Mouse (Mus musculus) heart, embryonic 11.5 days (tissue): ENCODE measurements at regions not wholly inside any gene's neighbourhood (a gene's known extent, or its start where the extent isn't known, plus 50 kb on each side); places are given as distances from the start of the nearest gene placed in this dataset.

Source experiments
- ATAC-seq: fragments of 200-750 bp; cut with Nextera tagmentation; replicated peaks from 2 replicates; pipeline ENCODE4 v1.8.0; 2017; ENCODE audit warnings: moderate library complexity; ENCODE audit not compliant: insufficient number of reproducible peaks, low FRiP score, low TSS enrichment
- H3K27ac ChIP-seq: fragments of 300-500 bp; sonication (generic); 2 replicates; pipeline ENCODE4 v1.5.1; 2014; ENCODE audit warnings: mild to moderate bottlenecking, low read depth, low read length
- H3K27me3 ChIP-seq: fragments of 300-500 bp; sonication (generic); 2 replicates; pipeline ENCODE4 v1.6.1; 2014; ENCODE audit warnings: mild to moderate bottlenecking, low read length, mixed read lengths; ENCODE audit not compliant: control insufficient read depth, insufficient read depth
- H3K36me3 ChIP-seq: fragments of 300-500 bp; sonication (generic); 2 replicates; pipeline ENCODE4 v1.6.1; 2014; ENCODE audit warnings: mild to moderate bottlenecking, low read length, moderate library complexity, mixed read lengths; ENCODE audit not compliant: control insufficient read depth, insufficient read depth
- H3K4me1 ChIP-seq: fragments of 300-500 bp; sonication (generic); 2 replicates; pipeline ENCODE4 v1.6.1; 2014; ENCODE audit warnings: low read length; ENCODE audit not compliant: control insufficient read depth, insufficient read depth
- H3K4me2 ChIP-seq: fragments of 300-500 bp; sonication (generic); 2 replicates; pipeline ENCODE4 v1.6.1; 2014; ENCODE audit warnings: mild to moderate bottlenecking, moderate library complexity
- H3K4me3 ChIP-seq: fragments of 300-500 bp; sonication (generic); 2 replicates; pipeline ENCODE4 v1.5.1; 2014; ENCODE audit warnings: low read depth, low read length
- H3K9ac ChIP-seq: fragments of 300-500 bp; sonication (generic); 2 replicates; pipeline ENCODE4 v1.6.1; 2014; ENCODE audit warnings: mild to moderate bottlenecking, low read depth, low read length, moderate library complexity
- H3K9me3 ChIP-seq: fragments of 300-500 bp; sonication (generic); replicated peaks from 2 replicates; pipeline ENCODE4 v1.6.1; 2016; ENCODE audit warnings: low read length; ENCODE audit not compliant: control insufficient read depth
- WGBS: fragments of 180-500 bp; shearing (Covaris S2); extraction: QIAGEN DNeasy Blood & Tissue Kit; methylation state at CpG from one replicate; pipeline ENCODE4 v1.1.7; 2014; ENCODE audit not compliant: insufficient replicate concordance; 5-methylcytosine and 5-hydroxymethylcytosine counted together

DNA sequence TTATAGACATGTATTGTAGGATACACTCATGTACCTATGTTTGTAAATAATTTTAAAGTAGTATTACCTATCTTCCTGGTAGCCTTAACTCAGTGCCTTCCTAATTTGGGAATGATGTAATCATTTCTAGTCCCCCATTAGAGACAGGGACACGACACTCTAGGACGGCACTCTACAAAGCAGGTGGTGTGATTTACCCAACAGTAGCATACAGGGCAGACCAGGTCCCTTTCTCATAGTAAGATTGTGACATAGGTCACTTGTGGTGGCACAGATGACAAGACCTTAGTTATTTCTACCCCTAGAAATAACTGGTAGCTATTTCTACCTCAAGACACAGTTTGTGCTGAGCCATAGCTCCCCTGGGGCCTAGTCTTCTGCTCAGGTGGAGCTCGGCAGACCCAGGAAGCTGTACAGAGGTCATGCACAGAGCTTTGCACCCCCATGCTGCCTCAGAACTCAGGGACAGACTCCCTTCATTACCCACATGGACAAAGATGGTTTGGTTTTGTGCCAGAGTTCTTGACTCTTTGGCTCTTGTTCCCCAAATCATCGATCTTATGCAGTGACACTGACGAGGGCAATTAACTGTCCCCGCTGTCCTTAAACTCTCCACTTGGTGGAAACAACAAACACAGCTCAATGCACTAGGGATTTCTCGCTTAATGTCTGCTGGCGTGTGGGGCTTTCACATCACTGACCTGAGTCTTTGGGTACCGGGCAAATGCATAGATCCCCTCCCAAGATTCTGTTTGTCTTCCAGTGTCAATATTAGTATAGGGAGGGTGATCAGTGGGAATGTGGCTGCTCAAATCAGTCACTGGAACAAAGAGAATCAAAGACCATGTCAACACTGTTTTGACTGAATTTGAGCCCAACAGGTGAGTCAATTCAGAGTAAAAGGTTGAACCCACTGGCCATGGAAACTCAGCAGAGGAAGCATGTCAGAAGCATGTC, 108.5 kb upstream of the Cox10 start:
- Histone ChIP-seq H3K4me1 (no peaks in the 10 kb centered on the region), H3K36me3 (no peaks in the 10 kb centered on the region), H3K27ac (no peak overlapping the region), H3K9ac (no peak overlapping the region), H3K9me3 (no peaks in the 10 kb centered on the region), H3K27me3 (0 out of 2 replicates have a peak, but pooled peaks cover under 1% of the 10 kb centered on the region), H3K4me2 (no peak overlapping the region), H3K4me3 (no peak overlapping the region)
- ATAC-seq: no peak
- WGBS: 67% methylated on average over 9 of the region's 9 CpGs

DNA sequence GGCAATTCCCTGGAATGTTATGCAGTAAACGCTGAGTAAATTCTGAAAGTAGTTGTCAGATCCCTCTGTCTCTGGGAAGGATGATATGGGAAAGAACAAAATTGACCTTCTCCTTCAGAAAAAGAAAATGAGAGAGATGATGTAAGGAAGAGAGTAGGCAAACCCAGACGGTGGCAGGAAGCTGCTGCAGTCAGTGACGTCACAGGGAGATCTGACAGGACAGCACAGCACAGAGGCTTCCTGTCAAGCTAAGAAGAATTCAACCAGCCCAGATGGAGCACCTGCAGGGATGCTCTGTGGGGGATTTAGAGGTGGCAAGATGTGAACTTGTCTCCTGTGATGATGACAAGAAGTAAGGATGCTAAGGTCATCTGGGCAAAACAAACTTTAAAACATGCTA, 107.7 kb upstream of the Cox10 start:
- no peaks in the 10 kb centered on the region for H3K4me1 ChIP-seq
- no peaks in the 10 kb centered on the region for H3K9me3 ChIP-seq
- no peak for ATAC-seq
- H3K9ac ChIP-seq: no peak overlapping the region
- H3K36me3 ChIP-seq: no peaks in the 10 kb centered on the region
- H3K27ac ChIP-seq: no peak overlapping the region
- H3K27me3 ChIP-seq: no peaks in the 10 kb centered on the region
- H3K4me2 ChIP-seq: no peak overlapping the region
- 49% methylated on average over 3 of the region's 3 CpGs for WGBS
- H3K4me3 ChIP-seq: no peak overlapping the region

DNA sequence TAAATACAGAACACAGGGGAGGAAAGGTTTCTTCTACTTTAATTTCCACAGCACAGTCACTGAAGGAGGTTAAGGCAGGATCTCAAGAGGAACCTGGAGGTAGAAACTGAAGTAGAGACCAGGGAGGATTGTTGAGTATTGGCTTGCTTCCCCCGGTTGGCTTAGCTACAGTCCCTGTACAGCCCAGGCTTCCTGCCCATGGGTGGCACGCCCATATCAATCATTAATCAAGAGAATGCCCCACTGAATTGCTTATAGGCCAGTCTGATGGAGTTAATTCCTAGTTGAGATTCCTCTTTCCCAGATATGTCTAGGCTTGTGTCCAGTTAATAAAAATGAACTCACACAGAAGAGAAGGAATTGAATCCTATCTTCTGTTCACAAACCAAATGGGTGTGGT, 107.3 kb upstream of the Cox10 start:
- ATAC-seq: no peak

DNA sequence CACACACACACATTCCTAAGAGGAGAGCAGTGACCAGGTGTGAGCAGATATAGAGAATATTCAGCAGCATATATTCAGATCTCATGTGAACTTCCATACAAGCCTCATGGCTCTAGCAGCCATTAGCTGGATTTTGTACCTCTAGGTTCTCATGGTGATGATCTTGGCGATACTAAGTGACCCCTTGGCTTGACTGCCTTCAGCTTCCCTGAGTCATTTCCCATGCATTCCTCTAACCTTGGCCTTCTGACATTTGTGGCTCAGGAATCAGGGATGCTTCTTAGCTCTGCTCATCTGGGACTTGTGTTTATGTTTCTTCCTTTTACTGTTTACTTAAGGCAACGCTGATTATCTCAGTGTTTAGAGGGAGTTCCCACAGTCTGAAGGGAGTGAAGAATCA, 100.8 kb upstream of the Cox10 start:
- H3K4me3 ChIP-seq: no peak overlapping the region
- H3K9me3 ChIP-seq: no peaks in the 10 kb centered on the region
- WGBS: 19% methylated on average over 2 of the region's 2 CpGs
- H3K27ac ChIP-seq: no peak overlapping the region
- H3K9ac ChIP-seq: no peak overlapping the region
- H3K36me3 ChIP-seq: no peaks in the 10 kb centered on the region
- no peak overlapping the region for H3K4me2 ChIP-seq
- H3K4me1 ChIP-seq: no peaks in the 10 kb centered on the region
- H3K27me3 ChIP-seq: no peaks in the 10 kb centered on the region; the same call in 1 of the 2 replicates
- no peak for ATAC-seq

More for the DNA sequence above, 107.3 kb upstream of the Cox10 start:
- H3K9ac ChIP-seq: no peak overlapping the region
- no peaks in the 10 kb centered on the region for H3K9me3 ChIP-seq
- H3K4me3 ChIP-seq: no peak overlapping the region
- H3K27ac ChIP-seq: no peak overlapping the region
- H3K36me3 ChIP-seq: no peaks in the 10 kb centered on the region
- 72% methylated on average over 2 of the region's 2 CpGs for WGBS
- H3K4me2 ChIP-seq: no peak overlapping the region
- no peaks in the 10 kb centered on the region for H3K4me1 ChIP-seq
- no peaks in the 10 kb centered on the region for H3K27me3 ChIP-seq

DNA sequence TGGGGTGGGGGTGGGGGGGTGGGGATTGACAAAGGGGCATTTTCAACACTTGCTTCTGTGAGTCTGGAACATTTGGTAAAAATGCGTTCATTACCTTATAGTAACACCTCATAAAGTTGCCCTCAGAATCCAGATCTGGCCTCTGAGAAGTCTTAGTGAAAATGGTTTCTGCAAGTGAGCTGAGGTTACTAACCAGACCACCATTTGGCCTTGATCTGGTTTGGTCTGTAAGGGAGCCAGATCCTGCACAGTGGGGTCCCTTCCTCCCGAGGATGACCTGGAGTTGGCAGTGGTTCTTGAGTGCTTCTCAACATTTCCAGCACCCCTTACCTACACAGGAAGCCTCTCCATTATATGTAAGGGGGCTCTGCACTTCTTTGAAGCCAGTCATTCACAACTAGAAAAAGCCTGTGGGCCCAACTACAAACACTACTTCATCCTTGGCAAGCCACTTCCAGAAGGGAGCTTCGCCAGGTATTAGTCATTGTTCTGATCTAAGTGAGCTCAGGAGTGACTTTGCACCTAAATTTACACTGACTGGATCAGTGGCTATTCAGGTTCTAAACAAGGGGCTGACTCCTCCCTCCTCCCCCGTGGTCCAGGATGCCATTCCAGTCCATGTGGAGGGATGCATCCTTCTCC, 94.3 kb upstream of the Cox10 start:
- Histone ChIP-seq H3K4me2 (no peak overlapping the region), H3K27ac (no peak overlapping the region), H3K4me1 (no peaks in the 10 kb centered on the region), H3K36me3 (no peaks in the 10 kb centered on the region), H3K4me3 (no peak overlapping the region), H3K9ac (no peak overlapping the region), H3K27me3 (peaks cover 7% of the 10 kb centered on the region; the same call in 1 of the 2 replicates), H3K9me3 (no peaks in the 10 kb centered on the region)
- WGBS: 56% methylated on average over 4 of the region's 4 CpGs
- ATAC-seq: no peak

DNA sequence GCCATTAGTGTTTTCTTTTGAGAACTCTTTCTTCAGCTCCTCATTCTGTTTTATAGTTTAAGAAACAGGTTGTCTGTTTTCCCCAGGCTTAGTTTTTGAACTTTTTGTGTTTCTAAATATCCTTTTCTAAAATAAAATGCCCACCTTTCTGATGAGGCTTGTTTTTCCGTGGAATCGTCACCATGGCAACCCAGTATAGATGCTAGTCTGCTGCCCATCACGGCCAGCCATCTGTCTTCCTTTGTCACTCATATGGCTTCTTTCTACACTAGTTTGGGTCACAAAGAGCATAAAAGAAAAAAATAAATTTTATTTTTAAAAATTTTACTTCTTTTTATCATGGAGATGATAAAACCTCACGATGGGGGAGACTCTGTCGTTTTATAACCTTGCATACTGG, 93.7 kb upstream of the Cox10 start:
- no peak overlapping the region for H3K4me2 ChIP-seq
- H3K27ac ChIP-seq: no peak overlapping the region
- H3K9ac ChIP-seq: no peak overlapping the region
- ATAC-seq: no peak
- whole genome bisulfite sequencing: 71% methylated on average over 5 of the region's 5 CpGs
- H3K27me3 ChIP-seq: peaks cover 7% of the 10 kb centered on the region; the same call in 1 of the 2 replicates
- H3K4me1 ChIP-seq: no peaks in the 10 kb centered on the region
- no peaks in the 10 kb centered on the region for H3K9me3 ChIP-seq
- no peak overlapping the region for H3K4me3 ChIP-seq
- no peaks in the 10 kb centered on the region for H3K36me3 ChIP-seq

DNA sequence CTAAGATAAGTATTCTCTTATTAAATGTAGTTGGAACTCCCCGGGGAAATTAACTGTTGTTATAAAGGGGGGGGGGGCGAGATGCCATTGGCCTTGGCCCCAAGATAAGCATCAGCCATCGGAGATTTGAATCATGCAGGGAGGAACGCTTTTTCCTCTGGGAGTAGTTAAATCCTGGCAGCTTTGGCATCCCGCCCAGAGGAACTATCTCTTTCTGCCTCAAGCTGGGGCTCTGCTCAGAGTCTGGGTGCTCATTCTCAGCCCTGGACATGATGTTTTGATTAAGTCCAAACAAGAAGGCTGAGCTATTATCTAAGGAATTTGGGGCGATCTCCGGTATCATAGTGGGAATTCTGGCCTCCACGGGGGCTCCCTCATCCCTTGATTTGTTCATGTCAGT, 89.4 kb upstream of the Cox10 start:
- Histone ChIP-seq H3K9ac (no peak overlapping the region), H3K9me3 (no peaks in the 10 kb centered on the region), H3K4me2 (no peak overlapping the region), H3K4me3 (no peak overlapping the region), H3K27me3 (peaks cover 7% of the 10 kb centered on the region; the same call in 1 of the 2 replicates), H3K4me1 (no peaks in the 10 kb centered on the region), H3K27ac (no peak overlapping the region), H3K36me3 (no peaks in the 10 kb centered on the region)
- 34% methylated on average over 8 of the region's 8 CpGs for WGBS
- no peak; the same call in 1 of the 2 replicates for ATAC-seq

DNA sequence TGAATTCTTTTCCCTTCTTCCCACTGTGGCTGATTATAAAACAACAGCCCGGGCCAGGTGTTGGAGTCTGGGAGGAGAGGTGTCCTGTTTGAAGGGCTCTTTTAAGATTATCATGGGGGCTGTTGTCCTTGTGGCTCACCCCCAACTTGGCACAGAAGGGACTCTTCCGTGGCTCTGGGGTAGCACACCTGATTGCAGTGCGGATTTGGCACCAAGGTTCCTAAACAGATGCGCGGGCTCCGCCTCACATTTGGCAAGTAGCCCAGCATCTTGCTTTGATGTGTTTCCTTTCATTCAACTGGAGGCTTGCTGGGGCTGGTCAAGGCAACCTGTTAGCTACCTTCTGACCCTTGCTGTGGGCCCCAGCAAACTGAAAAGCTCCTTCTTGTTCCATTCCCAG, 85.5 kb upstream of the Cox10 start:
- 70% methylated on average over 6 of the region's 6 CpGs for WGBS
- H3K27ac ChIP-seq: no peak overlapping the region
- no peak overlapping the region for H3K4me3 ChIP-seq
- no peak for ATAC-seq
- no peak overlapping the region for H3K9ac ChIP-seq
- H3K36me3 ChIP-seq: no peaks in the 10 kb centered on the region
- no peak overlapping the region for H3K4me2 ChIP-seq
- H3K4me1 ChIP-seq: no peaks in the 10 kb centered on the region
- H3K9me3 ChIP-seq: no peaks in the 10 kb centered on the region
- H3K27me3 ChIP-seq: peaks cover 4% of the 10 kb centered on the region; the same call in 1 of the 2 replicates
